Mouse (Mus musculus) spleen, embryonic (tissue): ENCODE data around the gene Cyp2u1.

Experiments
- CTCF ChIA-PET: fragments of 350-600 bp; sonication (Branson Sonifier 250); formaldehyde crosslinking; loops from one replicate; lab custom pipeline; 2022; lab: Charles Lee

Cyp2u1 gene

DNA sequence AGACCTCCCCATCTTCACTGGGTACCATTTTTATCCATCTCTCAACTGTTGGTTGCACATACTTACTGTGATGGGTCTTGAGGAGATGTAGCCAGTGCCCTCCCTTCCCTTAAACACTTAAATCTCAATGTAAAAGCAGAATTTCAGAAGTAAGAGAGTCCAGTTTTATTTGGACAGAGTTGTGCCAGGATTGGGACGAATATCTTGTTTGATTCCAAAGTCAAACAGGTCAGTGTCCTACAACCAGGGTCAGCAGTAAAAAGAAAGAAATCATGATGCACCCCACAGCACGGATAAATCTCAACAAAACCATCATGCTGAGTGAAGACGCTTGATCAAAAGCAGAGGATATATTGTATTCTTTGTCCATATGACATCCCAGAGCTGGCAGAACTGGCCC, 4.8 kb upstream of the Cyp2u1 start:
- CTCF ChIA-PET, result no interaction called here

- CTCF ChIA-PET, result no interaction called here
Observed at GRCm38 (mm10) chr3:131306255-131306654, 3.2 kb upstream of the Cyp2u1 start.

GRCm38 (mm10) chr3:131303320-131303714, 290 bp upstream of the Cyp2u1 start:
- CTCF ChIA-PET, result no interaction called here

DNA sequence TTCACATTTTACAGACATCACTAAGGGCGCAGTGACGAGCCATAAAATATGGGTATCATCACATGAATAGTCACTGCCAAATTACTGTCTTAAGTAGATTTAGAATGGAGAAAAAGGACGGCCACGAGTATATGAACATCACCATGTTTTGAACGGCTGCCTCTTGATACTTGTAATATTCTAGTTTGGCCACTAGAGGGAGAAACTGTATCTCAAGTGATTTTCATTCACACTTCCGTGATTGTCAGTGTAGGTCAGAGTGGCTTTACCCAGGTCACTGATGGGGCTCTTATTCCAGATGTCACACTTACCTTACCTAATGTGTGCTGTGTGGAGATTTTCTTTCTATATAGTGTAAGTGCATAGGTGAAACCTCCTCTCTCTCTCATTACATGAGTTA, 3.1 kb downstream of the Cyp2u1 start:
- CTCF ChIA-PET, result no interaction called here

DNA sequence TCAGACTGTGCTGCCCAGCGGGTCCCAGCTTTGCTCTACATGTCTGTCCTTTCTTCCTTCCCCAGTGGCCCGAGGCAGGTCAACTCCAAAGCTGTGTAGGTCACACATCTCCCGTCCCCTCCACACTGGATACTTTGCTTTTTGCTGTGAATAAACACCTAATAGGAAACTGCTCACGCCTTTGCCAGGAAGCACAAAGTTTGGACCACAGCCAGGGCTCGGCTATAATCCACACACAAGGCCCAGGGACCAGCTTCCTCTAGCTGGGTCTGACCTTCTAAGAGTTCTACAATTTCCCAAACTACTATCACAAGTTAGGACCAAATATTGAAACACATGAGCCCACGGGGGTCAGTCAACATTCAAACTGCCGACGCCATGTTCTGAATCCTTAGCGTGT, 3.9 kb downstream of the Cyp2u1 start:
- CTCF ChIA-PET, result no interaction called here

DNA sequence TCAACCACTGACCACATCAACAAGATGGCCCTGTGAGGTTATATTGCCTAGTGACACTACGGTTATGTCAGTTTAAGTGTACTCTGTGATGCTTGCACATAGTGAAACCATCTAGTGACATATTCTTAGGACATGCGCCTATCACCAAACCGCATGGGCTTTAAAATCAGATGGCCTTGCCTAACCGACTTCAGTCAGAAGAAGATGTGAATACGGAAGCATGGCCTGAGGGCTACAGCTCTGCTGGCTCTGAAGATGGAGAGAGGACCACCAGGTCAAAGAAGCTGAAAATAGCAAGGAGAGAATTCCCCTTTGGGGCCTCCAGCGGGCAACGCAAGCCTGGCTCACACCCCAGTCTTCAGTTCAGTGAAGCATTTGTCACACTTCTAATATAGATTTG, 6.1 kb downstream of the Cyp2u1 start:
- CTCF ChIA-PET, result no interaction called here

GRCm38 (mm10) chr3:131295513-131296200, 7.4 kb downstream of the Cyp2u1 start:
- CTCF ChIA-PET, result no interaction called here

GRCm38 (mm10) chr3:131294503-131294902, 8.5 kb downstream of the Cyp2u1 start:
- CTCF ChIA-PET, result no interaction called here

- CTCF ChIA-PET, result no interaction called here
Observed at GRCm38 (mm10) chr3:131292959-131293358, 10.1 kb downstream of the Cyp2u1 start.

- CTCF ChIA-PET, result no interaction called here
Observed at GRCm38 (mm10) chr3:131292349-131292748, 10.7 kb downstream of the Cyp2u1 start.

DNA sequence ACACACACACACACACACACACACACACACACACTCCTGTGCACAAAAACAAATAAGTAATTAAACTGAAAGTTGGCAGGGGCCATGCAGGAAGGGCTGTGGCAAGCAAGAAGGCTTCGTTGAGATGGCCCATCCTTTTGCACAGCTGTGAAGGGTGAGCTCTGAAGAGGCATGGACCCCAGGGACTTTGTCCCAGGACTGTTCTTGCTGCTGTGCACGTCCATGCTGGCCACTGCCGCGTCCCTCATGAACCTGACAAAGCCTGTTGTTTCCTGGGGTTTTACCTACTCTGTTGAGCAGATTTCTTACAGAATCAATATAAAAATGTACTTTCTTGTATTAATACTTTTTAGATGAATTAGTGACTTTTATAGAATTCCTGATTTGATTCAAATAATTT, 11.1 kb downstream of the Cyp2u1 start:
- CTCF ChIA-PET, result no interaction called here

DNA sequence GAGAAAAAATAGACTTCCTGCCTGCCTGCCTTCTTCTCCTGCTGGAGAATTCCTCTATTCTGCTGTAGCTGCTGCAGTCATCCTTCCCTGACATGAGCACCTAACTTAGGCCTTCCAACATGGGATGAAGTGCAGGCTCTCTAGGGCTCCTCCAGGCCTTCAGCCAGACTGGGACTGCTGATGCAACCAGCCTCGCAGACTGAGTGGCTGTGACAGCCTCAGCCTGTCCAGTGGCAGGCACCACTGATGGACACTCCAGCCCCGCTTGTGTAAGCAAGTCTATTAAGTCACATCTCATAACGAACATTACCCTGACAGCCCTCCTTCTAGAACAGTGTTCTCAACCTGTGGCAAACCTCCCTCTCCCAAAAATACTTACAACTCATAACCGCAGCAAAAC, 28.9 kb downstream of the Cyp2u1 start:
- CTCF ChIA-PET, result no interaction called here

- CTCF ChIA-PET, result no interaction called here
Observed at GRCm38 (mm10) chr3:131272374-131273100, 30.5 kb downstream of the Cyp2u1 start.

DNA sequence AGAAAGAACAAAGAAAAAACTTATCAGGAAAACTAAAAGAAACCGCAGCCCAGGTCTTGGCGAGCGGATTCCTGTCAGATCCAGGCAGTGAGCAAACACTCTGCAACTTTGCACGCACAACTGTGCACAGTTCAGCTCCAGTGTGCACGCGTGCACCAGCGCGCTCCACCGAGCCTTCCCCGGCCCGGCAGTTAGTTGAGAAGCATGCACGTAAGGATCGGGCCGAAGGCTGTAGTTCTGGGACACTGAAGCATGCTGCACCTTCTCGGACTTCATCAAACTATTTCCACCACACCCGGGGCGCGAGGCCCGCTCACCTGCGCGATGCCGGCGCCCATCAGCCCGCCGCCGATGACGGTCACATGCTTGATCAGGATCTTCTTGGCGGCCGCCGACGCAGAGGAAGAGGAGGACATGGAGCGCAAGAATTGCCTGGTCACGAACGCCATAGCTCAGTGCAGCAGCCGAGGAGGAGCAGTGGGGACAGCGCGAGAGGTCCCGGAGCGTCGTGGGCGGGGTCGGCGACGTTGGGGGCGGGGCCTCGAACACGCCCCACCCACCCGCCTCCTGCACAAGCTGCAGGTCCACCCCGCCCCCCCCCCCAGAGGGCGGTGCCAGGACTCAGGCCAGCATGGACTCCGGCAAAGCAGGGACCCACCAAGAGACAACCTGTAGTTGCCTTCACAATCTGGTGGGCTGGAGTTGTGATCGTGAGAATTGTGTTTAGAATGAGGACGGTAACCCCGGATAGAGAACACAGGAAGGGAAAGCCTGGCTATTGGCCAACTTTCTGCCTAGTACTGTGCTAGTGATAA, 31.3 kb downstream of the Cyp2u1 start, which contains the start of gene Hadh:
Gene Hadh (minus strand): TSS at position 543 of the 815 bp plus-strand sequence.
- CTCF ChIA-PET, result no interaction called here

DNA sequence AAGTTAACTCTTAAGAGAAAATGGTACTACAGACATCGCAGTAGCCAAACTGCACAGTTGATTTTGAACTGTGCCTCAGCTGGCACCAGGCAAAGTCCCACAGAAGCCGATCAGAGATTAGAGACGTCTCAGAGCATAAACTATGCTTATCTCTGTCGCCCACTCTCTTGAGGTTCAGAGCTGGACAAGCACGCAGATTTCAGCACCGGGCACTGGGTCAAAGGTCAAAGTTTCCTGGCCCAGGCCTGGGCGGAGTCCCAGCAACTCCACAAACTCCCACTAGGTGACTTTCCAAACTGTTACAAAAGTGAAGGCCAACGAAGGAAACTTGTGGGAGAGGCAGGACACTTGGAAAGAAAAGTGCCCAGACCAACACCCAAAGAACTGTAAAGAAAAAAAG, 31.9 kb downstream of the Cyp2u1 start:
- CTCF ChIA-PET, result no interaction called here

- CTCF ChIA-PET, result interaction anchor here (0.6 kb wide), 1 partner anchor 22 kb away, joined by 3 read pairs; no protein-coding TSS in a partner anchor
Observed at GRCm38 (mm10) chr3:131270381-131270780, 32.6 kb downstream of the Cyp2u1 start.

DNA sequence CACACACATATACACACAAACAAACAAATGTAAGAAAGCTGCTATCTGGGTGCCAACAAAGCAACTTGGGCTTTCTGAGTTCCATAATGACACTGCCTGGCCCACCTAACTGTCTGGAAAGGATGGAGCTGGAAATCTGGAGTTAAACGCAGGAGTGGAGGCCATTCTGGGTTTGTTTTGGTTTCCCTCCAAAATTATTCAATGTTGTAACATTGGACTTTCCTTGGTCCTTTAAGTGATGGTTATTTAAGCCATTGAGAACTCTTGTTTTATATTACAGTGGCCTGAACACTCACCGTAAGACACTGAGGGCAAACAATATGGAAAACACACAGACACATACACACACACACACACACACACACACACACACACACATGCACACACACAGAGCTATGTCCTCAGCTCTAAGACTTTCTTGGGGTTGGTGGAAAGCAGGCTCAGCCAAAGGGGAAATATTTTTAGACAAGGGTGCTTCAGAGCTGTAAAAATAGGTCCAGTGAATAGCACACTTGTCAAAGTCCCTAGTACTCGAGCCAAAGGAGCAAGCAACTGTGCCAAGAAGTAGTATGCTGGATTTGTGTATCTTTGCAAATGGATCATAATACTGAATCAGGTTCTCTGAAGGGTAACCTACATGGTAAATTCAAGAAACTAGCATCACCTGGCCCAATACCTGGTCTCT, 36.5 kb downstream of the Cyp2u1 start:
- CTCF ChIA-PET, result no interaction called here

DNA sequence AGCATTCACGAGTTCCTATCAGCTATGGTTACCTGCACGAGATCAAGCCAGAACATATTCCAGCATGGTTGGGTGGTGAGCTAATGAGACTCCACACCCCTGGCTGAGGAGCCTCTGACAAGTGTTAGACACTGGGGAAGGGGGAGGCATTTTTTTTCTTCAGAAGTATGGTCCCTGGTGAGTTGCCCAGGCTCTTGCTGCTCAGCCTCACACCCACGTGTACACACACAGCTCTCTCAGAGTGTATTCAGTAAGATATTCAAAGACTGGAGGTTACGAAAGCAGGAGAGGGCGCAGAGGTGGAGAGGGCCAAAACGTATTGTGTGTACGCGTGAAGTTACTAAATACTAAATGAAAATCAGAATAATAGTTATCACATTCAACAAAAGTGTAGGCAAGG, 37.5 kb downstream of the Cyp2u1 start:
- CTCF ChIA-PET, result no interaction called here

DNA sequence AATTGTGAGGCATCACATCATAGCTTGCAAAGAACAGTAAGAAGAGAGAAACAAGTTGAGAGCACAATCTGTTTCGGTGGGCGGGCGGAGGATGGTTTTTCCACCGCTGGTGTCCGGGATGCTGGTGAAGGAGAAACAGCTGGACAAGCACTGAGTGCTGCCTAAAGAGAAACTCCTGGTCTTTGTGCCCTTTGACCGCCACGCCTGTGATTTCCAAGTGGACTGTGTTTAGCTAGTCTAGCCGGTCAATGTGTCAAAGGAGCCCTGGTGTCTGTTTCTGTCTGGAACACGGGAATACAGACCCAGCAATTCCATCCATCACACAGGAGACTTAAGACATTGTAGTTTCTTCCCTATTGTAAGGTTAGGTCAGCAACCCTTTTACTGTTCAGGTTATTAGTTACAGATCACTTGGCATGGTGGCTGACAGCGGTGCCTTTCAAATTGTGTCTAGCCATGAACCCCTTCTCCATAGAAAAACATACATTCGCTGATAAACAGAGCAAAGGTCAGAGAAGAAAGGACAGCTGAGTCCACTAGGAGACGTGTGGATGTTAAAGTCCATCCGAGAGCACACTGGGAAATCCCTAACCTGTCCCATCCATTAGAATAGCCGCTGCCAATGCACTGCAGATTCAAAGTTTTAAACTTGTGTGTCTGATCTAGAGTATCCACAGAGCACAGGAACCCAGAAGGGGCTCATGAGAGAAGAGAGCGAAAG, 39.1 kb downstream of the Cyp2u1 start:
- CTCF ChIA-PET, result no interaction called here

GRCm38 (mm10) chr3:131260418-131260817, 42.6 kb downstream of the Cyp2u1 start:
- CTCF ChIA-PET, result no interaction called here

DNA sequence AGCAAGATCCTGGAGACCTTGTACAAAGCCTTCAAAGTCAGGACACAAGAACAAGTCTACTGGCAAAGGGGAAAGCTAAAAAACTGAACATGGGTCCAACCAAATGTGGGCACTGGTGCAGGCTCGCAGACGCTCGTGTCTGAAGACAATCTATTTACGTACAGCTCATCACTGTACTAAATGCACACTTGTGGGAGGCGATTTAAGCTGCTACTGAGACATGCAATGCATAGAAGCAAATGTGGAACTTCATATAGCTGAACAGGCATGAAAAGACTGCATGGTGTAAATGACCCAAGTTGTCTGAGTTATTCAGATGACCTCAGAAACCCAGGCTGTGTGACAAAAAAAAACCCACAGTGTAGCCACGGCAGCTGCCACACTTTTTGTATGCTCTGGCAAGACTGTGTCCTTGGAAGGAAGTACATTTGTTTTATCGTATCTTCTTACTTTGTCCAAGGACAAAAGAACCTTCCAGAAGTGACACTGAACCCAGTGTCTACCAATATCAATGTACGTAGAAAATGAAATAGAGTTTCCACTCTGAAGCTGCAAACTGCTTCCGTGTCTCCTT, 43.5 kb downstream of the Cyp2u1 start:
- CTCF ChIA-PET, result no interaction called here
